Mouse (Mus musculus) v-Abl transformed pro-B cells (cell line): ENCODE measurements around the gene Fkbp5.
"Not testable (repeated sequence)": the region's sequence is repeated elsewhere in the genome, so short reads cannot be mapped to it uniquely, and the experiment has no call there.

ENCODE experiments used
- in situ Hi-C, 2 experiments: fragments of 400-800 bp; cut with MboI; formaldehyde crosslinking; loops; one replicate each; pipeline ENCODE4 v1.15.1; 2025; ENCODE audit not compliant: unreplicated experiment in 2 of 2

Gene Fkbp5

GRCm38 (mm10) chr17:28363507-28363906 lies 153.8 kb downstream of the Fkbp5 start:
- in situ Hi-C loops, result no loop called here

- in situ Hi-C loops, result no loop called here
These were observed 154.6 kb downstream of the Fkbp5 start for GRCm38 (mm10) chr17:28362653-28363292.

GRCm38 (mm10) chr17:28361921-28362652 lies 155.2 kb downstream of the Fkbp5 start:
- in situ Hi-C loops, result no loop called here

- in situ Hi-C loops, result no loop called here
These were observed 156.6 kb downstream of the Fkbp5 start for GRCm38 (mm10) chr17:28360531-28361277.

- in situ Hi-C loops, result not testable (repeated sequence)
These were observed 158.6 kb downstream of the Fkbp5 start for GRCm38 (mm10) chr17:28358576-28359261.

- in situ Hi-C loops, result no loop called here
These were observed 161.5 kb downstream of the Fkbp5 start for GRCm38 (mm10) chr17:28355871-28356270.

GRCm38 (mm10) chr17:28352018-28352417 lies 165.3 kb downstream of the Fkbp5 start:
- in situ Hi-C loops, result no loop called here

- in situ Hi-C loops, result no loop called here
These were observed 165.9 kb downstream of the Fkbp5 start for GRCm38 (mm10) chr17:28351353-28351890.

GRCm38 (mm10) chr17:28350466-28351352 lies 166.6 kb downstream of the Fkbp5 start, which contains the start of gene Tead3:
TSS of gene Tead3 (minus strand) at chr17:28350817.
- in situ Hi-C loops, result no loop called here

- in situ Hi-C loops, result no loop called here
These were observed 167.3 kb downstream of the Fkbp5 start for GRCm38 (mm10) chr17:28349901-28350465.

- in situ Hi-C loops, result no loop called here
These were observed 168.0 kb downstream of the Fkbp5 start for GRCm38 (mm10) chr17:28349264-28349880.
